Mouse (Mus musculus) lung, postnatal 0 days (tissue): ENCODE measurements around the gene Actn2.

ENCODE experiments used
- CTCF ChIP-seq: IDR thresholded peaks from 2 replicates; pipeline ENCODE4 v1.5.1; 2016; ENCODE audit warnings: antibody characterized with exemption, mild to moderate bottlenecking
- EP300 ChIP-seq: IDR thresholded peaks from 2 replicates; pipeline ENCODE4 v1.6.1; 2016; ENCODE audit warnings: antibody characterized with exemption, mild to moderate bottlenecking, control low read depth

GRCm38 (mm10) chr13:12357554-12357953, 17.0 kb upstream of the Actn2 start:
- no peak for TF ChIP-seq CTCF
- TF ChIP-seq EP300: no peak
